Mouse (Mus musculus): ENCODE results near the gene Bcdin3d.

DNA sequence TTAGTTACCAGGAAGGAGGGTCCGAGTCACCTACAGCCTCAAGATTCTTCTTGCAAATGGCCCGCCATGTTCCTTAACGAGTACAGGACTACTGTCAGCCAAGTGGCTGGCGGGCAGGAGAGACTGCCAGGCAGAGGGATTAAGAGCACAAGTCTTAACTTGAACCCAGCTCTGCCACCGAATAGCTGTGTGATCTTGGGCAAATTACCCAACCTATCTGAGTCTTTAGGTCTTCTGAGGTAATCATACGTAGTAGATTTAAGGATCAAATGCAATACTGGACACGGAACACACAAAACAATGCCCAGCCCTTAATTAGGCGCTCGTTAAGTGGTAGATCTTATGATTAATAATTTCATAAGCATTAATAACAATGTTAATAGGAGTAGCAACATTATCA is 45.1 kb upstream of the Bcdin3d start:
- TF ChIP-seq CTCF (IDR thresholded peaks at IDR 0.05; ENCODE audit: extremely low read depth, insufficient read length, insufficient replicate concordance, low read depth, low read length) (no peak), POLR2A (IDR thresholded peaks at IDR 0.05; ENCODE audit: low read depth, low read length) (no peak)

All from small intestine, adult 2 months (tissue).